Mouse (Mus musculus) kidney, adult 8-10 months (tissue): ENCODE results near the gene Clic4.
A peak's percentile ranks its signal among the peaks of the same experiment; 100 is the strongest.
"Not testable (repeated sequence)": the region's sequence is repeated elsewhere in the genome, so short reads cannot be mapped to it uniquely, and the experiment has no call there.

Source experiments
- DNase-seq, 2 experiments: peaks; one replicate each; pipeline ENCODE4 v3.0.0; 2022

Clic4 gene

GRCm38 (mm10) chr4:135291841-135292240, 19.2 kb upstream of the Clic4 start:
- no peak for DNase-seq

DNA sequence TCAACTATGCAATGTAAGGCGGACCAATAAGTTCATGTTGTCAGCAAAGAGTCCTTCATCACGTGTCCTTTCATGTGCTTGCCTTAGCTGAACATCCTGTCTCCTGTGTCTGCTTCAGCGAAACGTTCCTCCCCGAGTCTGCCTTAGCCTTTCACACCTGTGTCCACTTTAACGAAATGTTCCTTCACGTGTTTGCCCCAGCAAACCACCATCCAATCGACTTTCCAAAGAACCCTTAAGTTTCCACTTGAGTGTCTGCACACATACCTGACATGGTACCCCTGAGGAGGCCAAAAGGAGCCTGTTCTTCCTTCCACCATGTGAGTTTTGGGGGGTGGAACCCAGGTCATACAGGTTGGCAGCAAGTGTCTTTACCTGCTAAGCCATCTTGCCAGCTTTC, 18.6 kb upstream of the Clic4 start:
- DNase-seq, result no peak

- DNase-seq, result no peak
Measured at GRCm38 (mm10) chr4:135287975-135288374, 15.4 kb upstream of the Clic4 start.

DNA sequence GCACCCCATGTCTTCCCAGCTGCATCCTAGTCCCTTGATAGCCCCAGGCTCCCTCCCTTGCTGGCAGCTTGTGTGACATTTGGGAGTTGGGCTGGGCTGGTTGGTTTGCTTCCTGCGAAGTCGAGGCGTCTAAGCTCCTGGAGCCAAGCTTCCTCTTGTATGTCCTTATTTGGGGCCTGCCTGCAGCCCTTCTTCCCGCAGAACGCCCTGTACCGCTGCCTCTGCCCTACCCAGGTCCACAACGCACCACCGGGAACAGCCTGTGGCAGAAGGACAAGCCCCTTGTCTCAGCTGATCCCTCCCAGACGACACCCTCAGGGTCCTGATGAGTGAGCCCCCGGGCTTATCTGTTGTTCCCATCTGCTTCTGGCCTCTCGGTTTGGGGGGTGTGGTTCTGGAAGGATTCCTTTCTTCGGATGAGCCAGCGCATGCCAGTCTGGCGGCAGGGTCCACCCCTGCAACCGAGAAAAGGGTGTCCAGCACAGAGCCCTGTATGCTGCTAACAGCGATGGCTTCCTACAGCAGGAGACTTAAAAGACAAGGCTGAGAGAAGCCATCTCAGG, 14.3 kb upstream of the Clic4 start:
- peak in 1 of 2 experiments; percentile 40 for DNase-seq

DNA sequence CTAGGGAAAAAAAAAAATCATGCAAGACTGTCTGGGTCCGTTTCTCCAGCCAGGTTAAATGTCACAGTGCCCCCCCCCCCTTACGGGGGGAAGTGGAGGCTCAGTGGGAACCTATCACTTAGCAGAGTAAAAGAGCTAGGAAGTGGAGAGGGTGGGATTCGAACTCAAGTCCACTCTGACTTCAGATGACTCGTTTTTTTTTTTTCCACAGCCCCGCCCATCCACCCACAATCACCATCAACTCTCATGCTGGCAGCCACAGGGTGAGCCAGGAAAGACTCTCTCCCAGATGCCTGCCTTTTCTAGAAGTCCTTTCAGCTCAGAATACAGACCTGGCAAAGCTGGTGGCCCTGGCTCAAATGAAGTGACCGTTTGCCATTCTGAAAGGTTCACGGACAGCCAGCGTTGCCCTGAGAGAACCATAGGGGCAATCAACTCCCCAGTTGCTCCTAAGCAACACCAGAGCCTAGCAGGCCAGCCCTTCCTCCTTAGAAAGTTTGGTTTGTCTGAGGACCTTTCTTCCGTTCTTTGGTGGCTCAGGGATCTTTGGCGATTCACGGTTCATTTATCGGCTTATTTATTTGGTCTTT, 13.5 kb upstream of the Clic4 start:
- no peak for DNase-seq

- DNase-seq, result no peak
Measured at GRCm38 (mm10) chr4:135285436-135285835, 12.8 kb upstream of the Clic4 start.

- no peak for DNase-seq
Measured at GRCm38 (mm10) chr4:135283875-135284274, 11.3 kb upstream of the Clic4 start.

DNA sequence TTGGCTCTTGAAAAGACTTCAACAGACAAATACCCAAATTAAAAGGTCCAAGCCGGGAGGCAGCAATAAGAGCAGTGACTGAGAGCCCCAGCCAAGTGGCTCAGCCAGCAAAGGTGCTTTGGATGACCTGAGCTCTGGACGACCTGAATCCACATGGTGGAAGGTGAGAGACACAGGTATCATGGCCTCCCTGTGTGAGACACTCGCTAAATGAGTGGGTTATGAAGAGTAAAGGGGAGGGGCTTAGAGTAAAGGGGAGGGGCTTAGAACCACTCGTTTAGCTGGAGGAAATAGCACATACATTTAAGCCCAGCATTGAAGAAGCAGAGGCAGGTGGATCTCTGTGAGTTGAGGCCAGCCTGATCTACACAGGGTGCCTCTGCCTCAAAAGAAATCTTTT, 10.8 kb upstream of the Clic4 start:
- DNase-seq, result no peak

- peak; percentile 53 to 62 for DNase-seq
Measured at GRCm38 (mm10) chr4:135282651-135283290, 10.2 kb upstream of the Clic4 start.

DNA sequence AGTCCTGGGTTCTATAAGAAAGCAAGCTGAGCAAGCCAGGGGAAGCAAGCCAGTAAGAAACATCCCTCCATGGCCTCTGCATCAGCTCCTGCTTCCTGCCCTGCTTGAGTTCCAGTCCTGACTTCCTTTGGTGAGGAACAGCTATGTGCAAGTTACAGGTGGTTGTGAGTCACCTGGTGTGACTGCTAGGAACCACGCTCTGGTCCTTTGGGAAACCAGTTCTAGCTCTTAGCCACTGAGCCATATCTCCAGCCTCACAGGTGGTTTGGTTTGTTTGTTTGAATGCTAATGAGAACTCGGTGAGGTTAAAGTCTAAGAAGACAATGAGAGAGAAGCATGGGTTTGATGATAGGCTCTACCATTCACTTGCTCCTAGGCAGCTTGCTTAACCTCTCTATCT, 7.4 kb upstream of the Clic4 start:
- DNase-seq, result not testable (repeated sequence)

DNA sequence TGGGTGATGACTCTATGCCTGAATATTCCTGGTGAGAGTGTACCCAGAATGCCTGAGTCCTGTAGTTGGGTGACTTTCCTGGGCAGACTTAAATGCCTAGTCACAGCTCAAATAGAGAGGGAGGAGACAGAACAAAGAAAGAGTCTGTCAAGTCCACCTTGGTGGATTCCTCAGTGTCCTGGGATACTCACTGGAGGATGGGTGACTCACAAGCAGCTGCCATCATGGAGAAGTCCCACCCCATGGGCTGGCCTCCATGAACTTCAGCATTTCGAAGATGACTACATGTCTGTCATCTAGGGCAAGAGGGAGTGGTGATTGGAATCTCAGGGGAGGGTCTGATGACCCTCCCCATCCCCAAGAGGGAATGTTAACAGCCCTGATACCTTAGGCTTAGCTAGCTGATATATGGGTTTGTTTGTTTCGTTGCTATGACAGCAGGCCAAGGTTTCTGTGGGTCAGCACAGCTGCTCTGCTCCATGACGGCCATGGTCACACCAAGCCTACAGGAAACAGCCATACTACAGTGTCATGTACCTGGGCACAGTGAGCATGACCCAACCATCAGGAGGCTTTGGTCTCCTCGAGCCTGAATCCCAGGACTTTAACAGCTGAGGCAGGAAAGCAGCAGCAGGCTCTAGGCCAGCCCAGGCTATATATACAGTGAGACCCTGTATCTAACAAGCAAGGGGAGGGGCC, 4.2 kb upstream of the Clic4 start:
- DNase-seq, result no peak

DNA sequence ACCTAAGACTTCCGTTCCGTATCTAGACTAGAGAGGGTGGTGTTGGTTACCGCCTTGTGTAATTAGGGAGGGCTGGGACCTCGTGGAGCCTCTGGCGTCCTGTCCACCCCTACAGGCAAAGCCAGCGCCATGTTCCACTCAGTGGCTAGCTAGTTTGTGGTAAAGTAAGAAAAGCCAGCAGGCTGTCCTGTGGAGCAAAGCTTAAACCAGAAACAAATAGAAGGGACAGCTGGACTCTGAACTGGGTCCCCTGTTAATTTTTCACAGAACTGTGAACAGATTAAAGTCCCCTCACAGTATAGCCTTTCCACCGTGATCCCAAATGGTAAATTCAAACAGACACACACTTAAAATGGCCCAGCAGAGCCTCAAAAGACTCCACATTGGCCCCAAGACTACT, 2.1 kb upstream of the Clic4 start:
- peak; percentile 73 to 78 for DNase-seq

DNA sequence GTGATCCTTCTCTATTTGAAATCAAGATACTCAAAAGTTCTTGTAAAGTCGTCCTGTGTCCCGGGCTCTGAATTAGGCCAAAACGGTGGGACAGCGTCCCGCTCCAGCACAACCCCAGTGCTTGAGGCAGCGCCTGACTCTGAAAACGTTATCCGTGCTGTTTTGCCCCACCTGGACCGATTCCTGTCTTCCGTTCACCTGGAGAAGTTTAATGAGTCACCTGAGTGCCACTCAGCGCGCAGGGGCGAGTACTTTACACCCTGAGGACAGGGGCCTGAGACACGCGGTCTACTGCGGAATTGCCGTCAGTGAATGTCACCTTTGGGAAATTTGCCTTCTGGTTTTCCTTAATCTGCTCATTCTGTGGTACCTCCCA, 681 bp upstream of the Clic4 start:
- DNase-seq, result peak; percentile 76 to 79

- DNase-seq, result peak; percentile 68 to 72
Measured at GRCm38 (mm10) chr4:135271881-135272616, 565 bp downstream of the Clic4 start.

DNA sequence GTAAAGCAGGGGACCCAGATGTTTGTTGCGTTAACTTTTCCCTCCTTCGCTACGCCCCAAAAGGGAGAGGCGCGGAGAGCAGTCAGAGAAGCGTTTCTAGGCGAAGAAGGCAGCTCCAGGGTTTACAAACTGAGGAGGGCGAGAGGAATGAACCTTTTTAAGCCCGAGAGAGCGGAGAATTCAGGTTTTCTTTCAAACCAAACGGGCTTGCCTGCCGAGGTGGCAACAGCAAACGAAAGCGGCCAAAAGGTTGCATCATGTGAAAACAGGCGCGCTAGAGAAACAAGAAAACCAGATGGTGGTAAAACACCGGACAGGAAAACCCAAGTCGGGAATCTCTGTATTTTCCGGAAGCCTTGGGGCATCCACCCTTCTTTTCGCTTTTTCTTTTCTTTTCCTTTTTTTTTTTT, 1.2 kb downstream of the Clic4 start:
- DNase-seq, result no peak

DNA sequence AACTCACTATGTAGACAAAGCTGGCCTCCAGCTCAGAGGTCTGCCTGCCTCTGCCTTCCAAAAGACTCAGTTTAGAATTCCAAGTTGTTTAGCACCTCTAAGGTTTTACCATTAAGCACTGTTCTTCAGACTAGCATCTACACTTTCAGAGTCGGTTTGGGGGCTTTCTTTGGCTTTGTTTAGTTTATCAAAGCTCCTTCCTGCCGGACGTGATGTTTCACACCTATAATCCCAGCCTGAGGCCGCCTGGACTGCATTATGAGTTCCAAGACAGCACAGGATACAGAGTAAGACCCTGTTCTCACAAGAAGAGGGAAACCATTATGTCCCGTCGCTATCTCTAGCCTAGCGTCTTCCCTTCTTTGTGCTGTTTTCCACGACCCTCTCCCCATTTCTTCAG, 2.1 kb downstream of the Clic4 start:
- no peak for DNase-seq

GRCm38 (mm10) chr4:135269656-135270341, 2.8 kb downstream of the Clic4 start:
- DNase-seq, result no peak

- no peak for DNase-seq
Measured at GRCm38 (mm10) chr4:135267521-135267920, 5.1 kb downstream of the Clic4 start.

DNA sequence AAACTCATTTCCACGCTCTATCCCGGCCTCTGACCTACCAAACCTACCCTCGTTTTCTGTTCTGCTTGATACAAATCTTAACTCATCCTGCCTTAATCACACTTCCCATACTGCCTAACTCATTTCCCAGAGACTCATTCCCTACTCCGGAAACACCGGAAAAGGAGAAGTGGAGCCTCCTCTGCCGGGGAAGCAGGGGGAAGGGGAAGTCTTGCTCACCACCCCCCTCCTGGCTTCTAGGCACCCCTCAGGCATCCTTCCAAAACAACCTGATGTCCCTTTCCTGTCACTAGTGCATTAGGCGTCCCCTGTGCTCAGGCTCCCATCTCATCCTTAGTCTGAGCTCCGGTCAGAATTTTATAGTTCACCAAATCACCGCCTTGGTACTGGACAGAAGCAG, 5.6 kb downstream of the Clic4 start:
- peak; percentile 54 to 58 for DNase-seq

GRCm38 (mm10) chr4:135260434-135260833, 12.2 kb downstream of the Clic4 start:
- DNase-seq, result no peak

- DNase-seq, result no peak
Measured at GRCm38 (mm10) chr4:135258521-135258920, 14.1 kb downstream of the Clic4 start.

DNA sequence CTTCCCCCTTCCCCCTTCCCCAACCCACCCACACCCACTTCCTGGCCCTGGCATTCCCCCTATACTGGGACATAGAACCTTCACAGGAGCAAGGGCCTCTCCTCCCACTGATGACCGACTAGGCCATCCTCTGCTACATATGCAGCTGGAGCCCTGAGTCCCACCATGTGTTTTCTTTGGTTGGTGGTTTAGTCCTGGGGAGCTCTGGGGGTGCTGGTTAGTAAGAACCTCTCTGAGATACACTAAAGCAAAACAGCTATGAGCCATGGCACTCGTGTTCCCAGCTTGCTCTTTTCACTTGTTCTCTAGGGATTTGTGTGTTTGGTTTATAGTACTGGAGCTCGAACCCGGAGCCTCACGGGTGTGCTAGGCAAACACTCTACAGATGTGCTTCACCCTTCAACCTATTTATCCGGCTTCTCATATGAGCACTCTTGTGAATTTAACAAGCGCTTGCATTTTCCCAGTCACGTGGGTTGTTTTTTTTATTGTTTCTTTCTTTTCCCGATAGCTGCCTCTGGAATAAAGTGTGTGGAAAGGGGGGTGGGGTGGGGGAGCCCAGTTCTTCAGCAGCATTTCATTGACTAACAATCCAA, 14.6 kb downstream of the Clic4 start:
- DNase-seq, result no peak
